Mouse (Mus musculus) kidney, postnatal 25 days (tissue): Measurements from ENCODE around the gene Tmem30b.

ENCODE experiments used
- DNase-seq, 2 experiments: peaks; one replicate each; pipeline ENCODE4 v3.0.0; 2021; ENCODE audit warnings: mixed read lengths in 2 of 2

Tmem30b gene

GRCm38 (mm10) chr12:73516516-73516915 lies 29.7 kb downstream of the Tmem30b start:
- no peak for DNase-seq

GRCm38 (mm10) chr12:73514722-73515121 lies 31.5 kb downstream of the Tmem30b start:
- no peak for DNase-seq

DNA sequence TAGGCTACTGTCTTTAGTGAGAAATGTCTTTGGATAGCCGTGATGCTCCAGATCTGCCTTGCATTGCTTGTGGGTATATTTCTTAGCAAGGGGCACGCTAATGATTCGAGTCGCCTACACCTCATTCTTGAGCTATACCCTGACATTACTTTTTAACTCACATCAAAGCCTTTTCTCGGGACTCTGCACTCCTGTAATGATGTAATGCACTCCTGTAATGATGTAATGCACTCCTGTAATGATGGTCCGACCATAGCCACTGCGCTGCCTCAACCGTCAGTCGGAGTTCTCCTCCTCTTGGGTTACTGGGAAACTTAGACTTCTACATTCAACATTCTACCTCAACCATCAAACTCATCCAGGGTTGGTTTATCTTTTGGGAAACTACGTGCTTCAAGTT lies 32.2 kb downstream of the Tmem30b start:
- DNase-seq, result no peak

GRCm38 (mm10) chr12:73511467-73512047 lies 34.6 kb downstream of the Tmem30b start:
- DNase-seq, result no peak

DNA sequence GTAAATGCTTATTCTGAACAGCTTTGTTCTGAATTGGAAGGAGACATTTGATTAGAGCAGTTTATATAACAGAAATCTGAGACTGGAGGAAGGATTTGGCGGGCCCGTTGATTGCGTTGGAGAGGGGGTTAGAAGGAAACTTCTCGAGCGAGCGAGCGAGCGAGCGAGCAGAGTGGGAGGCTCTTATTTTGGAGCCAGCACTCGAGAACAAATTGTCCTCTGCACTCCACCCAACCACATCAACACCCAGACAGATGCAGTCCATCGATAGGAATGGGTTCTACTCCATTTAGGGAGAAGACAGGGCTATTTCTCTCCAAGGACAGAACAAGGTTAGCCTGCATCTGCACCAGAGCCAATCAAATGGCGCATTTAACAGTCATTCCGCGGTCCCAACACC lies 39.1 kb downstream of the Tmem30b start:
- no peak for DNase-seq

DNA sequence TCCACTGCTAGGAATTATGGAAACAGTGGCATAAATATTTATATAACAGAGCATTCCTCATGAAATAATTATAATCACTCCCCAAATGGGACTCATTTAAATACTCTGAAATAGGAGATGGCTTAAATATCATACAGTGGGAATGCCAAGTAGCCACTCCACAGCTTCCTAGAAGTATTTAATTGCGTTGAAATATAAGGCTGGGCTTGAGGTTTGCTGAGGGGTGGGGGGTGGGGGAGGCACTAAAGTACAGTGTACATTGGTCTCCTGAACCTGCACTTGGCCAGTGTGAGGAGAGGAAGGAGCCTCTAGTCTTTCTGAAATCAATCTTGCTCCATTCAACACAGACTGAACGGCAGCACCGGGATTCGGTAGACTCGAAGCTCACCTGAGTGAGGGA lies 39.5 kb downstream of the Tmem30b start:
- DNase-seq, result no peak

DNA sequence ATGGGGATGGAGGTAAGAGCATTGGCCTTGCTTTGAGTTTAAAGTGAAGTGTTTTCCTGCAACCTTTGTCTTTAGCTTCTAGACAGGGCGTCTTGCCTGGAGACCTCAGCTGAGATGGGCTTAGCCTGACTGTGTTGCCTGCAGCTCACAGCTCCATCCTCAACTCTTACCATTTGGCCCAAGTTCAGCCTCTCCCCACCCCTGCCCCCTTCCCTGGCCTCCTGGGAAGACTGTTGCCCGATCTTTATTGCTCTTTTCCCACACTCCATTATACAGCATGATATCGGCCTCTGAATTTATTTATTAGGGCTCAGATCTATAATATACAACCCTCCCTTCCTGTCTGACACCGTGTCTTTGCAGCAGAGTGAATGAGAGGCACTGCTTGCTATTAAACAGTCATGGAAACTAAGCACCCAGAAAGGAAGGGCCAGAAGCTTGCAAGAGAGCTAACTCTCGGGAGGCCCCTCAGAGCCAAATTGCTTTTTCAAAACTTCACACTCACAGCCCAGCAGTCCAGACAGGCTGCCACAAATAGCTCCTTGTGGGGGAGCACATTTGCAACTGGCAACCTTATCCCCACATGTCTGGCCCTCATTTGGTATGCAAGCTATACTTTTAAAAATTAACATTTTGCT lies 45.4 kb downstream of the Tmem30b start:
- DNase-seq, result no peak

- DNase-seq, result no peak
These were observed 51.0 kb downstream of the Tmem30b start for GRCm38 (mm10) chr12:73495172-73495571.

GRCm38 (mm10) chr12:73493929-73494530 lies 52.2 kb downstream of the Tmem30b start:
- DNase-seq, result no peak
